Mouse (Mus musculus): ENCODE data around the gene Bag5. TPM values are rescaled to one million over a fixed set of nuclear protein-coding genes. Genes with fewer than 3 reads are reported as not detected.

The Bag5 gene
- 332 TPM for polyA plus RNA-seq (2014; fragmentation: Illumina TruSeq; extraction: RNeasy Lipid Tissue Mini Kit (QIAGEN cat#74804); ENCODE audit: low read depth, low replicate concordance)

GRCm38 (mm10) chr12:111713004-111713651, at the start of gene Bag5, which contains the start of gene Apopt1:
Gene Bag5 (minus strand): TSS chr12:111713257.
Gene Apopt1 (plus strand): TSS chr12:111713261.

GRCm38 (mm10) chr12:111758381-111759175, 45.5 kb upstream of the Bag5 start, which contains the start of gene Klc1:
Gene Klc1 (plus strand): TSS chr12:111758849.

GRCm38 (mm10) chr12:111677882-111678669, 35.0 kb downstream of the Bag5 start, which contains the start of gene Trmt61a:
Gene Trmt61a (plus strand): TSS chr12:111678105.

GRCm38 (mm10) chr12:111672176-111672575, 40.9 kb downstream of the Bag5 start, which contains the start of gene Ckb:
Gene Ckb (minus strand): TSS chr12:111672338.

Other genes starting within 250 kb of the Bag5 start
- 0.87 TPM for gene Gm266, start 227.4 kb downstream of the Bag5 start, polyA plus RNA-seq (2014; fragmentation: Illumina TruSeq; extraction: RNeasy Lipid Tissue Mini Kit (QIAGEN cat#74804); ENCODE audit: low read depth, low replicate concordance)
- gene Eif5, start 175.2 kb downstream of the Bag5 start, polyA plus RNA-seq (2014; fragmentation: Illumina TruSeq; extraction: RNeasy Lipid Tissue Mini Kit (QIAGEN cat#74804); ENCODE audit: low read depth, low replicate concordance) = 1,310 TPM
- 92.5 TPM for gene Mark3, start 138.7 kb downstream of the Bag5 start, polyA plus RNA-seq (2014; fragmentation: Illumina TruSeq; extraction: RNeasy Lipid Tissue Mini Kit (QIAGEN cat#74804); ENCODE audit: low read depth, low replicate concordance)
- gene Ckb, start 40.9 kb downstream of the Bag5 start, polyA plus RNA-seq (2014; fragmentation: Illumina TruSeq; extraction: RNeasy Lipid Tissue Mini Kit (QIAGEN cat#74804); ENCODE audit: low read depth, low replicate concordance) = 0.17 TPM
- 0.18 TPM for gene Trmt61a, start 35.2 kb downstream of the Bag5 start, polyA plus RNA-seq (2014; fragmentation: Illumina TruSeq; extraction: RNeasy Lipid Tissue Mini Kit (QIAGEN cat#74804); ENCODE audit: low read depth, low replicate concordance)
- gene Apopt1, start within 50 bp of the Bag5 start, polyA plus RNA-seq (2014; fragmentation: Illumina TruSeq; extraction: RNeasy Lipid Tissue Mini Kit (QIAGEN cat#74804); ENCODE audit: low read depth, low replicate concordance) = 40.6 TPM
- 3.3 TPM for gene Klc1, start 45.6 kb upstream of the Bag5 start, polyA plus RNA-seq (2014; fragmentation: Illumina TruSeq; extraction: RNeasy Lipid Tissue Mini Kit (QIAGEN cat#74804); ENCODE audit: low read depth, low replicate concordance)
- 0.36 TPM for gene Xrcc3, start 100.6 kb upstream of the Bag5 start, polyA plus RNA-seq (2014; fragmentation: Illumina TruSeq; extraction: RNeasy Lipid Tissue Mini Kit (QIAGEN cat#74804); ENCODE audit: low read depth, low replicate concordance)
- gene Zfyve21, start 100.9 kb upstream of the Bag5 start, polyA plus RNA-seq (2014; fragmentation: Illumina TruSeq; extraction: RNeasy Lipid Tissue Mini Kit (QIAGEN cat#74804); ENCODE audit: low read depth, low replicate concordance) = 7.1 TPM
- 7.9 TPM for gene Ppp1r13b, start 194.9 kb upstream of the Bag5 start, polyA plus RNA-seq (2014; fragmentation: Illumina TruSeq; extraction: RNeasy Lipid Tissue Mini Kit (QIAGEN cat#74804); ENCODE audit: low read depth, low replicate concordance)

Data from testis, adult 10 weeks (tissue).